Mouse (Mus musculus) adrenal gland, postnatal 36 days (tissue): ENCODE results near the gene Ybey. TPM values are rescaled to one million over a fixed set of nuclear protein-coding genes. Genes with fewer than 3 reads are reported as not detected.

ENCODE experiments used
- DNase-seq, 2 experiments: peaks; one replicate each; pipeline ENCODE4 v3.0.0; 2021; ENCODE audit warnings: mixed read lengths in 1 of 2
- total RNA-seq, 2 experiments: library from RNA; stranded (reverse); gene quantifications; 2 replicates each; pipeline ENCODE4 v1.2.3; 2021

The Ybey gene
- total RNA-seq, 2 experiments from 2014 or later, result 2.0 to 3.5 TPM

DNA sequence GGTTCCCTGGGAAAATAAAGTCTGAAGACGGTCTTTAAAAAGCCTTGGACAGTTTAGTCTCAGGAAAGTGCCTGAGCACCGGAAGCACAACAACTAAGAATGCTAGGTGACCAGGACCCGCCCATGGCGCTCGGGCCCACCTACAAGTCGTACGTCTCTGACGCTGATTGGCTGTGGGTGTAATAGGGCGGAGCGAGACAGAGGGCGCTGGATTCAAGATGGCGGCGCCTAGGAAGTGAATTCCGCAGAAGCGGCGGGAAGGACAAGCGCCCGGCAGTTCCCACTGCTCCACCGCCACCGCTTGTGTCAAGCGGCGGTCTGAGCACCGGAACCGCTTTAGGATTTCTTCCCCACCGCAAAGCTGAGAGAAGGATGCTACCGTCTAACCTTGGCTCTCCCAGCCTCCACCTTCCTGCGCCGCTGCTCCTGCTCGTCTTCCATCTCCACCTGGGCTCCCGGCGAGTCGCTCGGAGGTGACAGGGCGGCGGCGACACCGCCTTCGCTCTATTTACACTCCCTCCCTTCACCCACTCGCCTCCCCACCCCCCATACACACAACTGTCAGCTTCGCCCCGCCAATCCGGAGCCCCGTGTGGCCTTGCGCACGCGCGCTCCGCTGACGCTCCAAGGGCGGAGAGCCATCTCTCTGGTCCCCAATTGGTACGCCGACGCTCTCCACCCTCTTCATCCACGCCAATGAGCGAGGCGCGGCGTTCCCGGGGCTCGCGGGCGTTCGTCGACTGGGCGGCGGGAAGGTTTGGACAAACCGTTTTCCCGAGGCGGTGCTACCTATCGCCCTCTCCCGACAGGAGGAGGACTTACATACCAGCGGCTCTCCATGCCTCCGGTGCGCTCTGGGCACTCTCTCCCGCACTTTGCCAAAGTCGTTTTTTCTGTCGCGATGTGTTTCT is 26.5 kb downstream of the Ybey start, which contains the start of gene Pcnt:
TSS of gene Pcnt (minus strand) at position 609 of the 911 bp plus-strand sequence.
- peak; percentile 98 for DNase-seq

DNA sequence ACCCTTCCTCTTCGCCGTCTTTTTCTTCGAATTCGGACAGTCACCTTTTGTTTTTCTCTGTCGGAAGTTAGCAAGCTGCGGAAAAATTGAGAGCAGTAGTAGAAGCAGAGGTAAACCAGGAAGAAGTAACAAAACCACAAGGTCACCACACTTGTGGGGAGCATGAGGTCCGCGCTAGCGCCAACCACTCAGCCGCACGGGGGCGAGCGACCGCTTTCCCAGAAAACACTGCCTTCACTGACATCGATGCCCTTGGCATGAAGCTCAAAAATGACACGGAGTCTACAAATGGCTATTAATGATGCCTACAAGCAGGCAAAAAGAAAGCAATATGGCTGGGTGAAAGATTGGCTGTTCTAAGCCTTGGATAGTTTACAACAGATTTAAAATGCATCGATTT is 28.6 kb downstream of the Ybey start, which contains the start of gene AC141477.1:
TSS of gene AC141477.1 (minus strand) at position 164 of the 400 bp plus-strand sequence.
- no peak for DNase-seq

DNA sequence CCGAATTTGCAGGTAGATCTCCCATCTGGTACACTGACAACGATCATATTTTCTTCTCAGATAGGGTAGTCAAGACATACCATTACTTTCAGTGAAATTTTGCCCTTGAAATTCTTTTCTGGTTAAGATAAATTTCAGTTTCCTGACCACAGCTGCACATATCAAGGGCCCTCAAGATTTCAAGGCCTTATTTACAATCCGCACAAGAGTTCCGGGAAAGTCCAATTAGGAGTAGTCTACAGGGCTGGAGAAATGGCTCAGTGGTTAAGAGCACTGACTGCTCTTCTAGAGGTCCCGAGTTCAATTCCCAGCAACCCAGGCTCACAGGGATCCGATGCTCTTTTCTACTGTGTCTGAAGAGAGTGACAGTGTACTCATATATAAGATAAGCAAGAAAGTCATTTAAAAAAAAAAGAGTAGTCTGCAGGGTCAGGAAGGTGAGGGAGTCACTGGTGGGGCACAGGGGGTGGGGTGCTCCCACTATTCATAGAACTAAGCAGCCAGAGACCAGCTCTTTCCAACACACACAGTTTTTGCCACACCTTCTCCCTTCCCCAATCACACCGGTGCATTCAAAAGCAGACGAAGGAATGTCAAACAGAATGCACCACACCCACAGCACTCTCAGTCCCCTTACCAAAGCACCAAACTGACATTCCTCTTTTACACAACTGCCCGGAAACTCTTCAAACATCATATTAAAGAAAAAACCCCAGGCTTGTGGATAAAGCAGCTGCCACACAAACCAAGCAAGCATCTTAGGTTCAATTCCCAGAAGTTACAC is 29.6 kb downstream of the Ybey start:
- no peak for DNase-seq

DNA sequence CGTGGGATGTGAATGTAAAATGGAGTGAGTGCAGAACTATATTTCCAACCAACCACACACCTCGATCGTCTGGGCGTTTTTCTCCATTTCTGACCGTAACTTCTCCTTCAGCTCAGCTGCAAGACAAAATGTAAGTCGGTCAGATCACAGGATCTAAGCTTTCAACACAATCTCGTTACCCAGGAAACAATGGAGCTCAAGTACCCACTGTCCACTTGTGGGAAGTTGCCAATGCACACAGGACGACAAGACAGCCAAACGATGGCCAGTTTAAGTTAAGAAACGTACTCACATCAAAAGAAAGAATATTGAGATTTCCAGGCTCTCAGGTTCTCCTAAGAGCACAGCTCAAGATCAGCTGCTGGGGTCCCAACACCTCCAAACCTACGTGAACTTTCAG is 35.0 kb downstream of the Ybey start:
- no peak for DNase-seq

DNA sequence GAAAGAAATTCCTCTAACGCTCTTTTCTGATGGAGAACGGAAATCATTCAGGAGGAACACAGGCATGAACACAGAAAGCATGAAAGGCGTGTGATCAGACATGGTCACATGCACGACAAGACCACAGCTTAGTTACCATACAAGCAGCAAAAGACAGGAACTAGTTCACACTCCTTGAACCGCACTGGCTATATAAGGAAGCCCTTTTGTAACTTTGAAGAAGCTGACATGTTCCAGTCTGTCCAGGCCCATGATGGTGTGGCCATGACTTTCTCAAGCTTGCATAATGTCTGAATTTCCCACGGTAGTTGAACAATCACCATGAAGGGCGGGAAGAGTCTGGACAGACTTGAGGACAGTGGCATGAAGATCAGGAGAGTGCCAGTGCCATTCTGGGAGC is 43.2 kb downstream of the Ybey start:
- no peak for DNase-seq

DNA sequence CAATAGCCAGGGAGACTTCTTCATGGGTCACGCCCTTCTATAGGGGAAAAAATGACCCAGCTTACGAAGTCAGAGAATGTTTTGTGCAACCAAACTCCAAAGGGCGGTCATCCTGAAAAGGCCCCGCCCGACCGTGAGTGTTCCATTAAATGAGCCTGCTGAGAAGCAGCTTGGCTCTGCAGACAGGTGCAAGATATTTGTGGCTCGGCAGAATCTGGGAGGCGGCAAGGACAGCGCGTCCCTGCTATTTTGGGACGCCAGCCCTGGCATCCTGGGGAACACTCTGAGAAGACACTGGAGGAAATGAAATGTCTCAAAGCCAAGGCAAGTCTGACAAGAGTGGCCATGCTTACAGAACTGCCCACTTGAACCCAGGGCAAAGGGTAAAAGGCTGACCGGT is 52.1 kb downstream of the Ybey start:
- DNase-seq, result no peak

Other genes with a start within 250 kb of the Ybey start
- gene Prmt2, start 231.2 kb downstream of the Ybey start, total RNA-seq, result 10 to 100 TPM; 21.3 to 25.5 TPM
- 10 to 100 TPM; 12.1 to 17.8 TPM for gene S100b, start 215.3 kb downstream of the Ybey start, total RNA-seq
- gene Dip2a, start 123.8 kb downstream of the Ybey start, total RNA-seq, result 10 to 100 TPM; 21.5 to 26.9 TPM
- gene AC141477.1, start 28.7 kb downstream of the Ybey start, total RNA-seq, result not detected
- 10 to 100 TPM; 13.8 to 15.5 TPM for gene Pcnt, start 26.3 kb downstream of the Ybey start, total RNA-seq
- not detected for gene 2610028H24Rik, start 20.0 kb downstream of the Ybey start, total RNA-seq
- gene Mcm3ap, start 187 bp downstream of the Ybey start, total RNA-seq, result 10 to 100 TPM; 33.6 to 34.7 TPM
- 10 to 100 TPM; 52.1 to 85.1 TPM for gene Lss, start 62.5 kb upstream of the Ybey start, total RNA-seq
- gene Spatc1l, start 93.2 kb upstream of the Ybey start, total RNA-seq, result under 1 TPM in 1 of 2 experiments, not detected in 1; 0.30 TPM
- gene Ftcd, start 106.5 kb upstream of the Ybey start, total RNA-seq, result under 1 TPM in 1 of 2 experiments, not detected in 1; 0.53 TPM
- gene Col6a2, start 154.5 kb upstream of the Ybey start, total RNA-seq, result 10 to 100 TPM; 37.3 to 74.0 TPM